Mouse (Mus musculus): ENCODE data around the gene Ppm1b. TPM values are rescaled to one million over a fixed set of nuclear protein-coding genes. Genes with fewer than 3 reads are reported as not detected.
A peak's percentile ranks its signal among the peaks of the same experiment; 100 is the strongest.

The Ppm1b gene
- polyA plus RNA-seq, 1 experiment, result 159 TPM

- no peaks in the 10 kb centered on the region for H3K36me3 ChIP-seq (ENCODE audit: control insufficient read depth, insufficient read depth, low read length)
- no peaks in the 10 kb centered on the region for H3K4me1 ChIP-seq (ENCODE audit: control insufficient read depth, insufficient read depth, low read length)
- TF ChIP-seq CTCF (IDR thresholded peaks at IDR 0.05; ENCODE audit: control insufficient read depth, insufficient read depth, insufficient replicate concordance, low read depth, low read length), result no peak
- TF ChIP-seq POLR2A (IDR thresholded peaks at IDR 0.05; ENCODE audit: control insufficient read depth, low read depth, low read length), result no peak
- no peak overlapping the region for H3K4me3 ChIP-seq (ENCODE audit: control insufficient read depth, low read depth, low read length)
- no peak overlapping the region for H3K27ac ChIP-seq (ENCODE audit: control insufficient read depth, insufficient read depth, low read depth, low read length)
- H3K27me3 ChIP-seq (ENCODE audit: control insufficient read depth, insufficient read depth, low read length), result no peaks in the 10 kb centered on the region
Observed at GRCm38 (mm10) chr17:85043404-85043816, 86.9 kb downstream of the Ppm1b start.

DNA sequence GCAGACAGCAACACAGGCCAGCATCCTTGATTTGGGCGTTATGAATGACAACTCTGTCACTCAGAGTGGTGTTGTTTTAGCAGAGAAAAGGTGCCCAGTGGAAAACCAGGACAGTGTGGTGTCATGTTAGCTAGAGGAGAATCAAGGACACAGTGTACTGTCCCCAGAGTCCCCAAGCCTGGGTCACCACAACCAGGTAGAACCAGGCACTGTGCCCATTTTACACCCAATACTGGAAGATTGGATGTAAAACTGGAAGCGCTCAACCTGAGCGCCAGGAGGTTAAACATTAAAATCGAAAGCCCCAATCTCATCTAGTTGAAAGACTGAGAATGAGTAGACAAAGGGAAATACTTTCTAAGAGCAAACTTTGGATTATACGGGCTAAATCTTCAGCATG, 87.9 kb downstream of the Ppm1b start:
- TF ChIP-seq POLR2A (IDR thresholded peaks at IDR 0.05; ENCODE audit: control insufficient read depth, low read depth, low read length) (no peak), CTCF (IDR thresholded peaks at IDR 0.05; ENCODE audit: control insufficient read depth, insufficient read depth, insufficient replicate concordance, low read depth, low read length) (no peak)
- no peak overlapping the region for H3K27ac ChIP-seq (ENCODE audit: control insufficient read depth, insufficient read depth, low read depth, low read length)
- no peaks in the 10 kb centered on the region for H3K4me1 ChIP-seq (ENCODE audit: control insufficient read depth, insufficient read depth, low read length)
- no peaks in the 10 kb centered on the region for H3K27me3 ChIP-seq (ENCODE audit: control insufficient read depth, insufficient read depth, low read length)
- peak overlapping the region; percentile 62 for H3K4me3 ChIP-seq (ENCODE audit: control insufficient read depth, low read depth, low read length)
- no peaks in the 10 kb centered on the region for H3K36me3 ChIP-seq (ENCODE audit: control insufficient read depth, insufficient read depth, low read length)

- H3K4me1 ChIP-seq (ENCODE audit: control insufficient read depth, insufficient read depth, low read length), result no peaks in the 10 kb centered on the region
Observed at GRCm38 (mm10) chr17:85045160-85045559, 88.6 kb downstream of the Ppm1b start.

DNA sequence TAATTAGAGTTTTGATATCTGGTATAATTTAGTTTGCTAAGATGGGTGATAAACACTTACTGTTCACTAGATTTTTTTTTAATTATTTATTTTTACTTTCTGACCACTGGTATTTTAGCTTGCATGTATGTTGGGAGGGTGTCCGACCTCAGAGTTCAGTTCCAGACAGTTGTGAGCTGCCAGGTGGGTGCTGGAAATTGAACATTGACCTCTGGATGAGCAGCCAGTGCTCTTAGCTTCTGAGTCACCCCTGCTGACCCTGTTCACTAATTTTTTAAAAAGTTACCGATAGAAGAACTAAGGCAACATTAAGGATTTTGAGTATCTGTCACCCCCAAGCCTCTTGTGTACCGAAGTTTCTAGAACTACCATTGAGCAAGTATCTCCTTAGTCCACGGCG, 91.8 kb downstream of the Ppm1b start:
- no peak for TF ChIP-seq POLR2A (IDR thresholded peaks at IDR 0.05; ENCODE audit: control insufficient read depth, low read depth, low read length)
- TF ChIP-seq CTCF (IDR thresholded peaks at IDR 0.05; ENCODE audit: control insufficient read depth, insufficient read depth, insufficient replicate concordance, low read depth, low read length), result no peak
- H3K36me3 ChIP-seq (ENCODE audit: control insufficient read depth, insufficient read depth, low read length), result no peaks in the 10 kb centered on the region
- no peaks in the 10 kb centered on the region for H3K27me3 ChIP-seq (ENCODE audit: control insufficient read depth, insufficient read depth, low read length)
- no peak overlapping the region for H3K4me3 ChIP-seq (ENCODE audit: control insufficient read depth, low read depth, low read length)
- H3K27ac ChIP-seq (ENCODE audit: control insufficient read depth, insufficient read depth, low read depth, low read length), result no peak overlapping the region
- H3K4me1 ChIP-seq (ENCODE audit: control insufficient read depth, insufficient read depth, low read length), result no peaks in the 10 kb centered on the region

More at GRCm38 (mm10) chr17:85045160-85045559, 88.6 kb downstream of the Ppm1b start:
- Histone ChIP-seq H3K27me3 (ENCODE audit: control insufficient read depth, insufficient read depth, low read length) (no peaks in the 10 kb centered on the region), H3K36me3 (ENCODE audit: control insufficient read depth, insufficient read depth, low read length) (no peaks in the 10 kb centered on the region), H3K27ac (ENCODE audit: control insufficient read depth, insufficient read depth, low read depth, low read length) (no peak overlapping the region), H3K4me3 (ENCODE audit: control insufficient read depth, low read depth, low read length) (no peak overlapping the region)
- TF ChIP-seq CTCF (IDR thresholded peaks at IDR 0.05; ENCODE audit: control insufficient read depth, insufficient read depth, insufficient replicate concordance, low read depth, low read length) (no peak), POLR2A (IDR thresholded peaks at IDR 0.05; ENCODE audit: control insufficient read depth, low read depth, low read length) (no peak)

DNA sequence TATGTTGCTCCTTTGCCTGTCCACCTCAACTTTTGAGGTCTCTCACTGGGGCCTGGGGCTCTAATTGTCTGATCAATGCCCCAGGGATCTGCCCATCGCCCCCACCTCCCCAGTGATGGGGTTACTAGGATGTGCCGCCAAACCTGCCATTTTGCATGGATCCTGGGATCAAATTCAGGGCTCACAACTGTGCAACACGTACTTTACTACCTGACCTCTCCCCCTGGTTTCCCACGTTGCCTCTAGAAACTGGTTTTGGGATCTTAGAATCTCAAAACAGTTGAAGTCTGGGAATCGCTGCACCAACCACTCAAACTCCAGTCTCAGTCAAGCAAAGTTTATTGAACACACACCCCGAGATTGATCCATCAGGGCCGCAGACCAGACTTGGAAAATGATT, 101.7 kb downstream of the Ppm1b start:
- no peak overlapping the region for H3K4me3 ChIP-seq (ENCODE audit: control insufficient read depth, low read depth, low read length)

DNA sequence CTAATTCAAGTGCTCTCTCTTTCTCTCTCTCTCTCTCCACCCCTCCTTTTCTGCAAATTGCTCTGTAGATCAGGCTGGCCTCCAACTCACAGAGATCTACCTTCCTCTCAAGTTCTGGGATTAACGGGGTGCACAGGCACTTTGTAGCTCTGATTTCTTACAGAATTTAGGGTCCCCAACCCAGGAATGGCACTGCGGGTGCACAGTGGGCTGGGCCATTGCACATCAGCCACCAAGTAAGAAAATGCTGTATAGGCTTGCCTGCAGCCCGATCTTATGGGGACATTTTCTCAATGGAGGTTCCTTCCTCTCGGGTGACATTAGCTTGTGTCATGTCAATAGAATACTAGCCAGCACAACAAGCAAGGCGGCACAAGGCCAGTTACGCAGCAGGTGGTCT, 102.6 kb downstream of the Ppm1b start:
- Histone ChIP-seq H3K36me3 (ENCODE audit: control insufficient read depth, insufficient read depth, low read length) (peaks cover under 1% of the 10 kb centered on the region; the same call in 1 of the 2 replicates), H3K4me1 (ENCODE audit: control insufficient read depth, insufficient read depth, low read length) (no peaks in the 10 kb centered on the region), H3K4me3 (ENCODE audit: control insufficient read depth, low read depth, low read length) (no peak overlapping the region), H3K27me3 (ENCODE audit: control insufficient read depth, insufficient read depth, low read length) (no peaks in the 10 kb centered on the region), H3K27ac (ENCODE audit: control insufficient read depth, insufficient read depth, low read depth, low read length) (no peak overlapping the region)
- TF ChIP-seq POLR2A (IDR thresholded peaks at IDR 0.05; ENCODE audit: control insufficient read depth, low read depth, low read length), result no peak

More for the DNA sequence above, 101.7 kb downstream of the Ppm1b start:
- TF ChIP-seq POLR2A (IDR thresholded peaks at IDR 0.05; ENCODE audit: control insufficient read depth, low read depth, low read length) (no peak), CTCF (IDR thresholded peaks at IDR 0.05; ENCODE audit: control insufficient read depth, insufficient read depth, insufficient replicate concordance, low read depth, low read length) (no peak)
- no peaks in the 10 kb centered on the region for H3K4me1 ChIP-seq (ENCODE audit: control insufficient read depth, insufficient read depth, low read length)
- no peaks in the 10 kb centered on the region for H3K27me3 ChIP-seq (ENCODE audit: control insufficient read depth, insufficient read depth, low read length)
- no peaks in the 10 kb centered on the region for H3K36me3 ChIP-seq (ENCODE audit: control insufficient read depth, insufficient read depth, low read length)
- H3K27ac ChIP-seq (ENCODE audit: control insufficient read depth, insufficient read depth, low read depth, low read length), result no peak overlapping the region

- TF ChIP-seq POLR2A (IDR thresholded peaks at IDR 0.05; ENCODE audit: control insufficient read depth, low read depth, low read length) (no peak), CTCF (IDR thresholded peaks at IDR 0.05; ENCODE audit: control insufficient read depth, insufficient read depth, insufficient replicate concordance, low read depth, low read length) (no peak)
- no peaks in the 10 kb centered on the region for H3K4me1 ChIP-seq (ENCODE audit: control insufficient read depth, insufficient read depth, low read length)
- peaks cover 4% of the 10 kb centered on the region for H3K36me3 ChIP-seq (ENCODE audit: control insufficient read depth, insufficient read depth, low read length)
Observed at GRCm38 (mm10) chr17:85063560-85063959, 107.0 kb downstream of the Ppm1b start.

GRCm38 (mm10) chr17:85067331-85067730, 110.8 kb downstream of the Ppm1b start:
- H3K4me1 ChIP-seq (ENCODE audit: control insufficient read depth, insufficient read depth, low read length), result no peaks in the 10 kb centered on the region
- no peak overlapping the region for H3K4me3 ChIP-seq (ENCODE audit: control insufficient read depth, low read depth, low read length)
- no peak for TF ChIP-seq POLR2A (IDR thresholded peaks at IDR 0.05; ENCODE audit: control insufficient read depth, low read depth, low read length)
- no peak for TF ChIP-seq CTCF (IDR thresholded peaks at IDR 0.05; ENCODE audit: control insufficient read depth, insufficient read depth, insufficient replicate concordance, low read depth, low read length)
- H3K27me3 ChIP-seq (ENCODE audit: control insufficient read depth, insufficient read depth, low read length), result no peaks in the 10 kb centered on the region
- no peak overlapping the region for H3K27ac ChIP-seq (ENCODE audit: control insufficient read depth, insufficient read depth, low read depth, low read length)
- H3K36me3 ChIP-seq (ENCODE audit: control insufficient read depth, insufficient read depth, low read length), result peaks cover 6% of the 10 kb centered on the region

More at GRCm38 (mm10) chr17:85063560-85063959, 107.0 kb downstream of the Ppm1b start:
- Histone ChIP-seq H3K4me3 (ENCODE audit: control insufficient read depth, low read depth, low read length) (no peak overlapping the region), H3K27me3 (ENCODE audit: control insufficient read depth, insufficient read depth, low read length) (no peaks in the 10 kb centered on the region), H3K27ac (ENCODE audit: control insufficient read depth, insufficient read depth, low read depth, low read length) (no peak overlapping the region)

Data from testis, adult 2 months (tissue).